Mouse (Mus musculus): Measurements from ENCODE around the gene Rasl10b.

GRCm38 (mm10) chr11:83398724-83399123 is 10.2 kb upstream of the Rasl10b start:
- TF ChIP-seq CTCF (IDR thresholded peaks at IDR 0.05; ENCODE audit: borderline replicate concordance, extremely low read depth, insufficient read depth, insufficient read length), result no peak
- no peak for TF ChIP-seq POLR2A (IDR thresholded peaks at IDR 0.05; ENCODE audit: borderline replicate concordance, extremely low read depth, insufficient read depth, insufficient read length, poor library complexity, severe bottlenecking)

Data from brain, embryonic 14.5 days (tissue).